Mouse (Mus musculus): ENCODE measurements at regions not wholly inside any gene's neighbourhood (a gene's known extent, or its start where the extent isn't known, plus 50 kb on each side); places are given as distances from the start of the nearest gene placed in this dataset.

- DNase-seq (ENCODE audit: low spot score in 2 of 2): no peak
Observed at GRCm38 (mm10) chr2:8115891-8116290, 606.5 kb upstream of the Celf2 start.

- no peak for DNase-seq (ENCODE audit: low spot score in 2 of 2)
Observed at GRCm38 (mm10) chr2:8112361-8113073, 603.2 kb upstream of the Celf2 start.

GRCm38 (mm10) chr2:8094157-8094556 lies 584.8 kb upstream of the Celf2 start:
- DNase-seq (ENCODE audit: low spot score in 2 of 2): no peak

GRCm38 (mm10) chr2:8067901-8068300 lies 558.5 kb upstream of the Celf2 start:
- DNase-seq (ENCODE audit: low spot score in 2 of 2): no peak

- DNase-seq (ENCODE audit: low spot score in 2 of 2): no peak
Observed at GRCm38 (mm10) chr2:8061687-8062086, 552.3 kb upstream of the Celf2 start.

- peak in 1 of 2 experiments; percentile 44 for DNase-seq (ENCODE audit: low spot score in 2 of 2)
Observed at GRCm38 (mm10) chr2:8029212-8029611, 519.8 kb upstream of the Celf2 start.

GRCm38 (mm10) chr2:8027571-8027970 lies 518.2 kb upstream of the Celf2 start:
- DNase-seq (ENCODE audit: low spot score in 2 of 2): no peak

- DNase-seq (ENCODE audit: low spot score in 2 of 2): peak in 1 of 2 experiments; percentile 41
Observed at GRCm38 (mm10) chr2:8026648-8027047, 517.3 kb upstream of the Celf2 start.

- DNase-seq (ENCODE audit: low spot score in 2 of 2): no peak
Observed at GRCm38 (mm10) chr2:8022651-8023050, 513.3 kb upstream of the Celf2 start.

- DNase-seq (ENCODE audit: low spot score in 2 of 2): no peak
Observed at GRCm38 (mm10) chr2:8022043-8022442, 512.7 kb upstream of the Celf2 start.

GRCm38 (mm10) chr2:8012826-8013225 lies 503.5 kb upstream of the Celf2 start:
- peak; percentile 66 to 86 for DNase-seq (ENCODE audit: low spot score in 2 of 2)

GRCm38 (mm10) chr2:7999444-7999843 lies 490.1 kb upstream of the Celf2 start:
- DNase-seq (ENCODE audit: low spot score in 2 of 2): peak in 1 of 2 experiments; percentile 37

GRCm38 (mm10) chr2:7974471-7974870 lies 465.1 kb upstream of the Celf2 start:
- DNase-seq (ENCODE audit: low spot score in 2 of 2): no peak

GRCm38 (mm10) chr2:7963456-7963855 lies 454.1 kb upstream of the Celf2 start:
- no peak for DNase-seq (ENCODE audit: low spot score in 2 of 2)

GRCm38 (mm10) chr2:7954210-7954609 lies 444.8 kb upstream of the Celf2 start:
- no peak for DNase-seq (ENCODE audit: low spot score in 2 of 2)

GRCm38 (mm10) chr2:7952846-7953245 lies 443.5 kb upstream of the Celf2 start:
- DNase-seq (ENCODE audit: low spot score in 2 of 2): no peak

GRCm38 (mm10) chr2:7944946-7945345 lies 435.6 kb upstream of the Celf2 start:
- DNase-seq (ENCODE audit: low spot score in 2 of 2): peak; percentile 25 to 65

- DNase-seq (ENCODE audit: low spot score in 2 of 2): peak in 1 of 2 experiments; percentile 60
Observed at GRCm38 (mm10) chr2:7933617-7934016, 424.3 kb upstream of the Celf2 start.

- peak in 1 of 2 experiments; percentile 45 for DNase-seq (ENCODE audit: low spot score in 2 of 2)
Observed at GRCm38 (mm10) chr2:7906271-7906670, 396.9 kb upstream of the Celf2 start.

GRCm38 (mm10) chr2:7893787-7894186 lies 384.4 kb upstream of the Celf2 start:
- peak in 1 of 2 experiments; percentile 54 for DNase-seq (ENCODE audit: low spot score in 2 of 2)

Measured in frontal cortex, postnatal 36 days (tissue).